Mouse (Mus musculus) E14TG2a.4 (cell line): Measurements from ENCODE around the gene Plekhg6.

ENCODE experiments used
- H3K27me3 ChIP-seq: 2 replicates; pipeline ENCODE4 v1.6.1; 2014; ENCODE audit warnings: low read length, control low read depth; ENCODE audit not compliant: insufficient read depth
- H3K36me3 ChIP-seq: 2 replicates; pipeline ENCODE4 v1.6.1; 2014; ENCODE audit warnings: low read length, control low read depth; ENCODE audit not compliant: insufficient read depth
- H3K4me1 ChIP-seq: replicated peaks from 2 replicates; pipeline ENCODE4 v1.6.1; 2014; ENCODE audit warnings: low read depth, low read length, control low read depth
- H3K4me3 ChIP-seq: replicated peaks from 2 replicates; pipeline ENCODE4 v1.5.1; 2014; ENCODE audit warnings: mild to moderate bottlenecking, low read length
- H3K9me3 ChIP-seq: 2 replicates; pipeline ENCODE4 v1.6.1; 2014; ENCODE audit warnings: low read length, control low read depth
- CTCF ChIP-seq: conservative IDR thresholded peaks from 2 replicates; pipeline ENCODE4 v1.5.1; 2014; ENCODE audit warnings: low read length
- NANOG ChIP-seq: IDR thresholded peaks from 2 replicates; pipeline ENCODE4 v1.6.1; 2014; ENCODE audit warnings: borderline replicate concordance, low read length, mixed read lengths
- POU5F1 ChIP-seq: IDR thresholded peaks from 2 replicates; pipeline ENCODE4 v1.6.1; 2014; ENCODE audit warnings: low read length, borderline replicate concordance

Plekhg6 gene

GRCm38 (mm10) chr6:125353221-125353620, 27.4 kb downstream of the Plekhg6 start:
- H3K4me1 ChIP-seq: peaks cover 86% of the 10 kb centered on the region
- H3K9me3 ChIP-seq: peaks cover 16% of the 10 kb centered on the region
- no peak for TF ChIP-seq POU5F1
- TF ChIP-seq CTCF: no peak
- TF ChIP-seq NANOG: no peak
- H3K27me3 ChIP-seq: peaks cover 78% of the 10 kb centered on the region
- H3K36me3 ChIP-seq: no peaks in the 10 kb centered on the region
- H3K4me3 ChIP-seq: no peak overlapping the region

- H3K36me3 ChIP-seq: no peaks in the 10 kb centered on the region
- H3K27me3 ChIP-seq: peaks cover 76% of the 10 kb centered on the region
- peaks cover 85% of the 10 kb centered on the region for H3K4me1 ChIP-seq
- H3K4me3 ChIP-seq: no peak overlapping the region
- H3K9me3 ChIP-seq: peaks cover 16% of the 10 kb centered on the region
- no peak for TF ChIP-seq POU5F1
- no peak for TF ChIP-seq NANOG
- no peak for TF ChIP-seq CTCF
These were observed 27.8 kb downstream of the Plekhg6 start for GRCm38 (mm10) chr6:125352811-125353210.

GRCm38 (mm10) chr6:125352046-125352384, 28.6 kb downstream of the Plekhg6 start:
- TF ChIP-seq NANOG (no peak), POU5F1 (no peak), CTCF (no peak)
- H3K4me1 ChIP-seq: peaks cover 79% of the 10 kb centered on the region
- peaks cover 16% of the 10 kb centered on the region for H3K9me3 ChIP-seq
- no peak overlapping the region for H3K4me3 ChIP-seq
- H3K27me3 ChIP-seq: peaks cover 70% of the 10 kb centered on the region
- H3K36me3 ChIP-seq: no peaks in the 10 kb centered on the region

DNA sequence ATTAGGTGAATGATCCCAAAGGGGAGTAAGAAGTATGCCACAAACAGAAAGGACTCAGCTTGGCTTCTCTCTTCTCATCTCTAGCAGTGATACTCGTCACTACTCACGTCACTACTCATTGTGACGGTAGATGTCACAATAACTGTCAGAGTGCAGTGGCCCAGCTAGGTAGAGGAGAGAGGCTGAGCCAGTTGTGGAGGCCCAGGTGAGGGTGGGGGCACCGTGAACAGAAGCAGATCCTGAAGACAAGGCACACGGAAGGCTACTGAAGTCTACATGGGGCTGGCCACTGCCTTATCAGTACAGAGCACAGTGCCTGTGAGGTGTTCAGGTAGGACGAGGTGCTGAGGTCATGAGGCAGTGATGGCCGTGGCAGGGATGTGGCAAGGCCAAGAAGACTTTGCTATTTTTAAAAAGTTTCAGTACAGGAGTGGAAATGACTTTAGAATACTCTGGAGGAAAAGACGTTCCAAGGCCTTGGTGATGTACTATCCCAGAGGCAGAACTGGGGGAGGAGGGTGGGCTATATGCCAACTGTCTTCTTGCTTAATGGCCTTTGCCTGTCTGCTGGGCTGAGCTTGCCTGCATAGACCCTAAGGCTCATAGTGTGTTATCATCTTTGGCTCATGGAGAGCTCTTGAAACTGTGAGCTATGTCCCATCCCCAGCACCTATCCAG, 29.1 kb downstream of the Plekhg6 start:
- TF ChIP-seq CTCF (no peak), POU5F1 (no peak), NANOG (no peak)
- Histone ChIP-seq H3K36me3 (no peaks in the 10 kb centered on the region), H3K9me3 (peaks cover 16% of the 10 kb centered on the region), H3K27me3 (peaks cover 69% of the 10 kb centered on the region), H3K4me3 (no peak overlapping the region), H3K4me1 (peaks cover 75% of the 10 kb centered on the region)

DNA sequence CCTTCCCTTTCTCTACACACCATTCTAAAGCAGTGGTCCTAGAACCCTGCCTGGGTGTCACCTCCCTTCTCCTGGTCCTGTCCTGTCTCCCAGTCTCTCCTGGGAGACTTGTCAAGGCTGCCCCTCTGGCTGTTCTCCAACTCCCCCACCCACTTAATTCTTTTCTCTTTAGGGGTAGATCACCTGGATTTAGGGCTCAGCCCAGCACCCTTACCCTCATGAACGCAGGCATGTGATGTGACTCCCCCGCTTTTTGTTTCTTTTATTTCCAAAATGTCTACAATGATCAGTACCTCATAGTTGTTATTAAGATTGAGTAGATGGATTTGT, 29.6 kb downstream of the Plekhg6 start:
- TF ChIP-seq CTCF: no peak
- TF ChIP-seq NANOG: no peak

GRCm38 (mm10) chr6:125350231-125350994, 30.2 kb downstream of the Plekhg6 start:
- H3K36me3 ChIP-seq: no peaks in the 10 kb centered on the region
- peak overlapping the region; percentile 70 for H3K4me3 ChIP-seq
- H3K27me3 ChIP-seq: peaks cover 58% of the 10 kb centered on the region
- H3K4me1 ChIP-seq: peaks cover 67% of the 10 kb centered on the region
- H3K9me3 ChIP-seq: peaks cover 16% of the 10 kb centered on the region
- TF ChIP-seq NANOG: no peak
- TF ChIP-seq POU5F1: no peak
- no peak for TF ChIP-seq CTCF

More for the DNA sequence above, 29.6 kb downstream of the Plekhg6 start:
- Histone ChIP-seq H3K4me1 (peaks cover 70% of the 10 kb centered on the region), H3K9me3 (peaks cover 16% of the 10 kb centered on the region), H3K36me3 (no peaks in the 10 kb centered on the region), H3K4me3 (no peak overlapping the region), H3K27me3 (peaks cover 63% of the 10 kb centered on the region)

DNA sequence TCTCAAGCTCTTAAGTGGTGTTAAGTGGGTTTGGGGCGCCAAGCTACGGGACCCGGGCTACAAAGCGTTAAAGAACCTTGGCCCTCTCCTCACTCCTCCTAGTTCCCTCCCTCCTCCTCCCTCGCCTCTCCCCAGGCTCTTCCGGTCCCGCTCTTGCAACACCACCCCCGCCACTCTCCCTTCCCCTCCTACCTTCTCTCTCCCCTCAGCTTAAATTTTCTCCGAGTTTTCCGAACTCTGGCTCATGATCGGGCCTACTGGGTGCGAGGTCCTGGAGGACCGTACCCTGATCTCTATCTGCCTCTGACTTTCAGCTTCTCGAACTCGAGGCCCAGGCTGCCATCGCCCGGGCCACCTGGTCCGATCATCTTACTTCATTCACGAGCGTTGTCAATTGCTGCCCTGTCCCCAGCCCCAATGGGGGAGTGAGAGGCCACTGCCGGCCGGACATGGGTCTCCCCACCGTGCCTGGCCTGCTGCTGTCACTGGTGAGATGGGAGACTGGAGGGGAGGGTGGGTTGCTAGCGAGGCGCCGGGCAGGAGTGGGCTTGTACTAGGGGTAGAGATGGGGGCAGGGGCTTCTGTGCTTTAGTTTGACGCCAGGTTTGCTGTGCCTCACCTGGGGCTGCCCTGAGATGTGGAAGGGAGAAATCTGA, 30.9 kb downstream of the Plekhg6 start:
- H3K36me3 ChIP-seq: no peaks in the 10 kb centered on the region
- H3K27me3 ChIP-seq: peaks cover 58% of the 10 kb centered on the region
- H3K9me3 ChIP-seq: peaks cover 16% of the 10 kb centered on the region
- TF ChIP-seq NANOG (no peak), POU5F1 (no peak), CTCF (no peak)
- peak overlapping the region; percentile 70 for H3K4me3 ChIP-seq
- H3K4me1 ChIP-seq: peaks cover 67% of the 10 kb centered on the region

GRCm38 (mm10) chr6:125348721-125349574, 31.6 kb downstream of the Plekhg6 start, which contains the start of gene Tnfrsf1a:
Gene Tnfrsf1a (plus strand): TSS chr6:125349362.
- Histone ChIP-seq H3K4me3 (peak within 1 kb of the TSS; percentile 70), H3K9me3 (peaks cover 16% of the 10 kb centered on the region), H3K36me3 (no peaks in the 10 kb centered on the region), H3K4me1 (peaks cover 67% of the 10 kb centered on the region), H3K27me3 (peaks cover 62% of the 10 kb centered on the region)
- TF ChIP-seq CTCF (no peak), POU5F1 (no peak), NANOG (no peak)
